Mouse (Mus musculus): ENCODE data around the gene Olfr883.
A peak's percentile ranks its signal among the peaks of the same experiment; 100 is the strongest.

The Olfr883 gene

DNA sequence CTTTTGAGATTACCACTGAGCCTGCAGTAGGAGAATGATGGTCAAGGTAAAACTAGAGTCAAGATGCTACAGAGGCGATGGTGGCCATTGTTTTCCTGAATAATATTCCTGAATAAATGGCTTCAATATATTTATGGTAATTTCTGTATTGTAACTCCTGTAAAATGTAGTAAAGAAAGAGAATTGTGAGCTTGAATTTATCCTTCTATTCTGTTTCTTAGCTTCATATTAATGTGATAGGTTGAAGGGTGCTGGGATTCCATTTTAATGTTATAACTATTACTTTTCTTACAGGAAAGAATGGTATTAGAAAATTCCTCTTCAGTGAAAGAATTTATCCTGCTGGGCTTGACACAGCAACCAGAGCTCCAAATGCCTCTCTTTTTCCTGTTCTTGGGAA lies at the start of gene Olfr883:
Gene Olfr883 (plus strand): TSS at position 301 of the 400 bp plus-strand sequence.
- DNase-seq (ENCODE audit: low spot score in 2 of 2), result no peak

DNA sequence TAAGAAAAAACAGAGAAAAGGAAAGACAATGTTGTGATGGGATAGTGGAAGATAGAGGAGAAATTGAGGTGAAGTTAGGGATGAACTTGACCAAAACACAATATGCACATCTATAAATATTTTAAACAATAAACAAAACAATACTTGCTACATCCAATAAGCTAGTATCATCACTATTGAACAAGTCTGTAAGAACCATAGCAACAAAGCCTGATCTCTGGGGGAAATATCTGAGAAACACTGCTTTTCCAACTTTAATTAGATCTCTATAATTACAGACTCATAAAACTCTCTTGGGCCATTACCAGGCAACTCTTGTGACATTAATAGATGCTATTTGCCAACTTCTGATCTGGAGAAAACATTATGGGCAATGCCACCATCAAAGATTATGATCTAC lies 34.1 kb upstream of the Olfr883 start, which contains the start of gene Olfr881:
Gene Olfr881 (plus strand): TSS at position 301 of the 400 bp plus-strand sequence.
- DNase-seq (ENCODE audit: low spot score in 2 of 2), result no peak

GRCm38 (mm10) chr9:37998581-37999204 lies 26.9 kb upstream of the Olfr883 start:
- DNase-seq (ENCODE audit: low spot score in 2 of 2), result peak in 1 of 2 experiments; percentile 5

GRCm38 (mm10) chr9:38000021-38000420 lies 25.6 kb upstream of the Olfr883 start:
- no peak for DNase-seq (ENCODE audit: low spot score in 2 of 2)

GRCm38 (mm10) chr9:38046255-38046654 lies 20.6 kb downstream of the Olfr883 start, which contains the start of gene Olfr884:
Olfr884 (plus strand) TSS chr9:38046555.
- no peak for DNase-seq (ENCODE audit: low spot score in 2 of 2)

- no peak for DNase-seq (ENCODE audit: low spot score in 2 of 2)
Measured at GRCm38 (mm10) chr9:38061022-38061421, 35.4 kb downstream of the Olfr883 start, which contains the start of gene Olfr885. Olfr885 (plus strand) TSS chr9:38061322.

Data from right cerebral cortex, adult 2 months (tissue).